Comparison of ENCODE assay signal across 30 mouse cellular contexts in the genomic region with DNA sequence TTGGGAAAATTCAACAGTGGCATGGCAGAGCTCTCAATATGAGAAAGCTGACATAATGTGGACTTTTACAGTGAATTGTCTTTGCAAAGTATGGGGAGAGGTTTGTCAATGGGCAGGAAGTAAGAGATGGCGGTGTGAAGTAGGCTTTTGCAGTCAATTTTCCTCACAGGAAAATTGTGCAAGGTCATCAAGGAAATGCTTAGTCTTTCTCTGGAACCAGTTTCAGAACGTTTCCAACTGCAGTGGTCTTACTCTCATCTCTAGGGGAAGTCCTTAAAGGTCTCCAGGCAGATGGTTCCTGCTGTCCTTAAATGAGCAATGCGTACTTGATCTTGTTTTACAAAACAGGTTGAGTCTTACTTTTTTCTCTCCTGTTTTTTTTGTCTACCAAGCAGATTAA. TPM values are rescaled to one million over a fixed set of nuclear protein-coding genes. Genes with fewer than 3 reads are reported as not detected.
DNase-seq lines count a peak whose midpoint lies in the region; ATAC-seq and TF ChIP-seq lines count a peak whose summit lies in the region.
"Had no signal": no experiment of that assay in that cellular context is flagged by ENCODE, and none has a peak within 500 bp of the region (broad histone marks: within the 10 kb centered on the region; RNA-seq: fewer than 3 reads in every experiment).

No protein-coding gene starts in this region.

- peak overlapping the region; percentile 1; the same call in 1 of the 2 replicates for H3K27ac ChIP-seq in spleen, adult 2 months (ENCODE audit: insufficient read depth, low read length)
- 0 out of 2 replicates have a peak overlapping the region, but pooled peaks have one; percentile 5 for H3K27ac ChIP-seq in CH12.LX (ENCODE audit: insufficient read depth, low read depth)
- no peak overlapping the region for H3K27ac ChIP-seq in heart, adult 2 months
- no peak overlapping the region for H3K27ac ChIP-seq in left cerebral cortex, adult 2 months
- H3K27ac ChIP-seq: embryonic facial prominence, embryonic 10.5 days; embryonic facial prominence, embryonic 13.5 days; forebrain, embryonic 12.5 days; forebrain, embryonic 15.5 days; heart, embryonic 15.5 days; hindbrain, embryonic 10.5 days; hindbrain, embryonic 13.5 days had no signal

- no peak for TF ChIP-seq EP300 in CH12.LX (IDR thresholded peaks at IDR 0.05; ENCODE audit: low read length)
- TF ChIP-seq EP300 in heart, adult 2 months (IDR thresholded peaks at IDR 0.05; ENCODE audit: insufficient read depth, low read depth, low read length): no peak

- no peak for TF ChIP-seq CTCF in spleen, adult 2 months (IDR thresholded peaks at IDR 0.05; ENCODE audit: extremely low read depth, insufficient read depth, insufficient read length, insufficient replicate concordance)
- TF ChIP-seq CTCF in CH12.LX (conservative IDR thresholded peaks at IDR 0.05 in 1 of 2, IDR thresholded peaks at IDR 0.05 in 1 of 2; ENCODE audit: low read depth in 2 of 2, low read length in 2 of 2): no peak
- no peak for TF ChIP-seq CTCF in heart, adult 2 months (IDR thresholded peaks at IDR 0.05)
- TF ChIP-seq CTCF in left cerebral cortex, adult 2 months (IDR thresholded peaks at IDR 0.05): no peak

- peaks cover 6% of the 10 kb centered on the region for H3K9me3 ChIP-seq in CH12.LX (replicated peaks; ENCODE audit: low read length)
- no peaks in the 10 kb centered on the region for H3K9me3 ChIP-seq in megakaryocyte, embryonic 14.5 days
- H3K9me3 ChIP-seq: embryonic facial prominence, embryonic 10.5 days; embryonic facial prominence, embryonic 13.5 days; forebrain, embryonic 12.5 days; forebrain, embryonic 15.5 days; G1E; heart, embryonic 12.5 days; heart, embryonic 15.5 days; hindbrain, embryonic 10.5 days; hindbrain, embryonic 13.5 days had no signal

- no peak overlapping the region; the same call in 1 of the 2 replicates for H3K9ac ChIP-seq in CH12.LX (ENCODE audit: insufficient read depth, low read depth)
- no peak overlapping the region for H3K9ac ChIP-seq in heart, adult 2 months (ENCODE audit: low read depth, low read length)
- H3K9ac ChIP-seq: embryonic facial prominence, embryonic 13.5 days; forebrain, embryonic 12.5 days; forebrain, embryonic 15.5 days; heart, embryonic 12.5 days; heart, embryonic 15.5 days; hindbrain, embryonic 13.5 days had no signal

- no peak for TF ChIP-seq POLR2A in spleen, adult 2 months (IDR thresholded peaks at IDR 0.05; ENCODE audit: low read depth, low read length)
- no peak for TF ChIP-seq POLR2A in CH12.LX (IDR thresholded peaks at IDR 0.05; ENCODE audit: low read depth, low read length)
- no peak for TF ChIP-seq POLR2A in heart, adult 2 months (IDR thresholded peaks at IDR 0.05; ENCODE audit: insufficient read depth, low read depth, low read length)

- H3K4me2 ChIP-seq in CH12.LX (ENCODE audit: insufficient read depth, low read depth, poor library complexity, severe bottlenecking): no peak overlapping the region
- H3K4me2 ChIP-seq: embryonic facial prominence, embryonic 13.5 days; forebrain, embryonic 12.5 days; forebrain, embryonic 15.5 days; heart, embryonic 12.5 days; heart, embryonic 15.5 days; hindbrain, embryonic 13.5 days had no signal

- H3K4me1 ChIP-seq in spleen, adult 2 months (ENCODE audit: control insufficient read depth, insufficient read depth, insufficient read length): peaks cover 20% of the 10 kb centered on the region
- peaks cover 23 to 57% of the 10 kb centered on the region in 2 experiments for H3K4me1 ChIP-seq in CH12.LX (ENCODE audit: control insufficient read depth in 1 of 2, insufficient read depth in 2 of 2)
- H3K4me1 ChIP-seq in megakaryocyte, embryonic 14.5 days: peaks cover 54% of the 10 kb centered on the region
- H3K4me1 ChIP-seq in heart, adult 2 months (ENCODE audit: control insufficient read depth, insufficient read depth, low read length): peaks cover 3% of the 10 kb centered on the region
- H3K4me1 ChIP-seq: embryonic facial prominence, embryonic 10.5 days; embryonic facial prominence, embryonic 13.5 days; forebrain, embryonic 12.5 days; forebrain, embryonic 15.5 days; heart, embryonic 12.5 days; heart, embryonic 15.5 days; hindbrain, embryonic 10.5 days; hindbrain, embryonic 13.5 days had no signal

- 64% methylated on average over 3 of the region's 3 CpGs for WGBS in spleen, adult 2 months
- 41% methylated on average over 3 of the region's 3 CpGs for WGBS in heart, adult 2 months

- H3K79me2 ChIP-seq in CH12.LX (replicated peaks; ENCODE audit: control insufficient read depth, extremely low read depth, insufficient read depth, poor library complexity, severe bottlenecking): no peaks in the 10 kb centered on the region
- no peaks in the 10 kb centered on the region; the same call in 1 of the 2 replicates for H3K79me2 ChIP-seq in heart, adult 2 months (replicated peaks; ENCODE audit: control insufficient read depth, insufficient read depth, low read length)

- dilution Hi-C loops in CH12.LX (cut with MboI; ENCODE audit: extremely low pct_ligation_motif_present, extremely low pct_unique_long_range_greater_than_20kb, low sequenced_read_pairs): no loop called here

- in situ Hi-C loops in CH12.LX (cut with MboI; ENCODE audit: low pct_ligation_motif_present, low pct_unique_long_range_greater_than_20kb, low sequenced_read_pairs): no loop called here

- intact Hi-C loops in heart, adult 2 months (cut with DNase I): no loop called here
- intact Hi-C loops in left cerebral cortex, adult 2 months (cut with DNase I): no loop called here

- no peak for TF ChIP-seq RAD21 in CH12.LX (IDR thresholded peaks at IDR 0.05; ENCODE audit: low read depth, low read length)

- ATAC-seq in granulocyte monocyte progenitor cell, adult 5-6 weeks (replicated peaks; ENCODE audit: poor library complexity, severe bottlenecking): peak; percentile 51
- ATAC-seq: forebrain, embryonic 15.5 days; hindbrain, embryonic 16.5 days; Patski had no signal

- DNase-seq in spleen, adult 2 months (ENCODE audit: low read depth in 1 of 2, low spot score in 2 of 2): no peak
- DNase-seq in spleen, postnatal 14 days (ENCODE audit: low spot score in 2 of 2): no peak
- no peak for DNase-seq in CH12.LX (ENCODE audit: extremely low read depth)
- no peak for DNase-seq in heart, adult 2 months
- DNase-seq in right cerebral cortex, postnatal 14 days: no peak
- no peak for DNase-seq in left cerebral cortex, adult 2 months (ENCODE audit: extremely low spot score in 1 of 2, low spot score in 2 of 2)
- DNase-seq: adrenal gland, adult 2 months; adrenal gland, postnatal 14 days; cerebellum, adult 11-12 months; cerebellum, adult 8-10 months; cerebellum, postnatal 10 days; cerebellum, postnatal 36 days; embryo, embryonic 11 days; gastrocnemius, postnatal 25 days; heart, postnatal 10 days; heart, postnatal 36 days had no signal

- no peak overlapping the region for H3K4me3 ChIP-seq in spleen, adult 2 months (ENCODE audit: extremely low read depth, insufficient read depth, insufficient read length)
- H3K4me3 ChIP-seq in CH12.LX (replicated peaks in 1 of 3; ENCODE audit: low read depth in 2 of 3, low read length in 2 of 3, poor library complexity in 1 of 3): no peak overlapping the region
- H3K4me3 ChIP-seq in megakaryocyte, embryonic 14.5 days (replicated peaks): peak overlapping the region; percentile 64
- H3K4me3 ChIP-seq in heart, adult 2 months: no peak overlapping the region
- no peak overlapping the region for H3K4me3 ChIP-seq in left cerebral cortex, adult 2 months
- H3K4me3 ChIP-seq: embryonic facial prominence, embryonic 10.5 days; embryonic facial prominence, embryonic 13.5 days; erythroblast, embryonic 14.5 days; forebrain, embryonic 12.5 days; forebrain, embryonic 15.5 days; heart, embryonic 12.5 days; heart, embryonic 15.5 days; hindbrain, embryonic 10.5 days; hindbrain, embryonic 13.5 days had no signal

- peaks cover 6% of the 10 kb centered on the region for H3K36me3 ChIP-seq in spleen, adult 2 months (ENCODE audit: control insufficient read depth, insufficient read depth, low read length)
- peaks cover 10 to 43% of the 10 kb centered on the region in 2 experiments for H3K36me3 ChIP-seq in CH12.LX (replicated peaks in 1 of 2; ENCODE audit: control insufficient read depth in 1 of 2, insufficient read depth in 1 of 2, low read length in 1 of 2)
- peaks cover 48% of the 10 kb centered on the region for H3K36me3 ChIP-seq in megakaryocyte, embryonic 14.5 days (replicated peaks; ENCODE audit: low read length)
- peaks cover 9% of the 10 kb centered on the region for H3K36me3 ChIP-seq in heart, adult 2 months (ENCODE audit: control insufficient read depth, insufficient read depth, low read length)
- H3K36me3 ChIP-seq: embryonic facial prominence, embryonic 13.5 days; forebrain, embryonic 12.5 days; heart, embryonic 12.5 days had no signal

- H3K27me3 ChIP-seq in spleen, adult 2 months (ENCODE audit: control insufficient read depth, insufficient read depth, low read length): no peaks in the 10 kb centered on the region
- H3K27me3 ChIP-seq in CH12.LX (replicated peaks): no peaks in the 10 kb centered on the region
- H3K27me3 ChIP-seq in megakaryocyte, embryonic 14.5 days (replicated peaks): no peaks in the 10 kb centered on the region
- no peaks in the 10 kb centered on the region for H3K27me3 ChIP-seq in heart, adult 2 months (ENCODE audit: control insufficient read depth, insufficient read depth, low read length)
- H3K27me3 ChIP-seq: embryonic facial prominence, embryonic 13.5 days; forebrain, embryonic 12.5 days; forebrain, embryonic 15.5 days; heart, embryonic 12.5 days; heart, embryonic 15.5 days; Patski had no signal

RNA-seq across cellular contexts. Expression of gene Mgat4a, which starts 53.8 kb away (rescaled TPM):
- 8.4 and 8.8 TPM in 2 replicates for polyA plus RNA-seq in spleen, adult 2 months (2012; rRNA removed)
- total RNA-seq in CH12.LX (2012; rRNA removed) (23.2 and 25.1 TPM in 2 replicates), CH12.LX (2014; rRNA removed) (22.9 and 25.4 TPM in 2 replicates)
- 19.9 and 22.3 TPM in 2 replicates for polyA plus RNA-seq in CH12.LX (2012; ENCODE audit: insufficient read length, low read depth)
- 11.3 and 12.9 TPM in 2 replicates for total RNA-seq in granulocyte monocyte progenitor cell, adult 5-6 weeks (2014; fragmentation: Nextera tagmentation)
- total RNA-seq in granulocyte monocyte progenitor cell, adult 5-6 weeks (2017): 12.9 and 16.0 TPM in 2 replicates
- polyA plus RNA-seq in megakaryocyte, embryonic 14.5 days (2012; ENCODE audit: insufficient read depth, low replicate concordance): 0.27 and 0.30 TPM in 2 replicates
- total RNA-seq in heart, adult 2 months (2021): 10 to 100 TPM in 1 of 2 experiments, 1 to 10 TPM in 1; 8.7 to 11.8 TPM
- polyA plus RNA-seq in heart, adult 2 months (2012; rRNA removed): 4.5 and 7.6 TPM in 2 replicates
- 10 to 100 TPM; 30.1 to 32.2 TPM for total RNA-seq in left cerebral cortex, adult 2 months (2021)

RNA-seq across cellular contexts. Expression of gene Unc50, which starts 57.1 kb away (rescaled TPM):
- 32.7 and 35.2 TPM in 2 replicates for polyA plus RNA-seq in spleen, adult 2 months (2012; rRNA removed)
- total RNA-seq in CH12.LX (2012; rRNA removed) (56.6 and 58.5 TPM in 2 replicates), CH12.LX (2014; rRNA removed) (75.5 and 76.3 TPM in 2 replicates)
- 39.9 and 41.8 TPM in 2 replicates for polyA plus RNA-seq in CH12.LX (2012; ENCODE audit: insufficient read length, low read depth)
- 61.0 and 68.8 TPM in 2 replicates for total RNA-seq in granulocyte monocyte progenitor cell, adult 5-6 weeks (2014; fragmentation: Nextera tagmentation)
- total RNA-seq in granulocyte monocyte progenitor cell, adult 5-6 weeks (2017): 41.9 and 63.4 TPM in 2 replicates
- polyA plus RNA-seq in megakaryocyte, embryonic 14.5 days (2012; ENCODE audit: insufficient read depth, low replicate concordance): 32.9 and 52.3 TPM in 2 replicates
- total RNA-seq in heart, adult 2 months (2021): 10 to 100 TPM; 32.0 to 33.6 TPM
- polyA plus RNA-seq in heart, adult 2 months (2012; rRNA removed): 25.6 and 58.9 TPM in 2 replicates
- 10 to 100 TPM; 55.5 to 59.7 TPM for total RNA-seq in left cerebral cortex, adult 2 months (2021)

RNA-seq across cellular contexts. Expression of gene Coa5, which starts 57.1 kb away (rescaled TPM):
- 27.7 and 30.8 TPM in 2 replicates for polyA plus RNA-seq in spleen, adult 2 months (2012; rRNA removed)
- total RNA-seq in CH12.LX (2012; rRNA removed) (43.8 and 49.7 TPM in 2 replicates), CH12.LX (2014; rRNA removed) (61.4 and 62.8 TPM in 2 replicates)
- polyA plus RNA-seq in CH12.LX (2012; ENCODE audit: insufficient read length, low read depth): 69.8 and 79.8 TPM in 2 replicates
- 79.4 and 86.9 TPM in 2 replicates for total RNA-seq in granulocyte monocyte progenitor cell, adult 5-6 weeks (2014; fragmentation: Nextera tagmentation)
- 69.1 and 75.9 TPM in 2 replicates for total RNA-seq in granulocyte monocyte progenitor cell, adult 5-6 weeks (2017)
- 4.8 and 12.9 TPM in 2 replicates for polyA plus RNA-seq in megakaryocyte, embryonic 14.5 days (2012; ENCODE audit: insufficient read depth, low replicate concordance)
- total RNA-seq in heart, adult 2 months (2021): 100 to 1,000 TPM in 1 of 2 experiments, 10 to 100 TPM in 1; 97.3 to 106 TPM
- polyA plus RNA-seq in heart, adult 2 months (2012; rRNA removed): 100 and 178 TPM in 2 replicates
- 10 to 100 TPM; 63.5 to 64.2 TPM for total RNA-seq in left cerebral cortex, adult 2 months (2021)

Comparison
In these comparisons a context has a peak if more than half of its experiments do, and no peak if none do; other contexts are left out.
1. H3K27ac ChIP-seq: peak in spleen, adult 2 months (single experiment) and CH12.LX (single experiment); none in heart, adult 2 months (single experiment) and left cerebral cortex, adult 2 months (single experiment).